Mouse (Mus musculus) ES-E14 (cell line): ENCODE results near the gene S100a13.

Experiments
- HCFC1 ChIP-seq: IDR thresholded peaks from 2 replicates; pipeline ENCODE4 v1.6.1; 2012; ENCODE audit warnings: low read length, inconsistent platforms, borderline replicate concordance; ENCODE audit not compliant: insufficient read depth
- MAFK ChIP-seq: IDR thresholded peaks from 2 replicates; pipeline ENCODE4 v1.6.1; 2014; ENCODE audit warnings: mild to moderate bottlenecking, low read depth, low read length, inconsistent platforms; ENCODE audit not compliant: insufficient read depth

- no peak for TF ChIP-seq HCFC1
- no peak for TF ChIP-seq MAFK
These were observed 41.7 kb downstream of the S100a13 start for GRCm38 (mm10) chr3:90555954-90556353.
